Mouse (Mus musculus) lung, embryonic 16.5 days (tissue): ENCODE results near the gene Prss30. TPM values are rescaled to one million over a fixed set of nuclear protein-coding genes. Genes with fewer than 3 reads are reported as not detected.

ENCODE experiments used
- ATAC-seq: fragments of 200-750 bp; cut with Nextera tagmentation; 2 replicates; pipeline ENCODE4 v1.8.0; 2017; ENCODE audit warnings: low read depth, mild to moderate bottlenecking, moderate library complexity
- H3K27ac ChIP-seq: fragments of 300-500 bp; sonication (generic); 2 replicates; pipeline ENCODE4 v1.5.1; 2014; ENCODE audit warnings: mild to moderate bottlenecking, control low read depth, low read length
- H3K27me3 ChIP-seq: fragments of 300-500 bp; sonication (generic); 2 replicates; pipeline ENCODE4 v1.6.1; 2014; ENCODE audit warnings: low read depth, low read length, mixed read lengths; ENCODE audit not compliant: control insufficient read depth, insufficient read depth
- H3K36me3 ChIP-seq: fragments of 300-500 bp; sonication (generic); 2 replicates; pipeline ENCODE4 v1.6.1; 2014; ENCODE audit warnings: low read length; ENCODE audit not compliant: control insufficient read depth, insufficient read depth
- H3K4me1 ChIP-seq: fragments of 300-500 bp; sonication (generic); replicated peaks from 2 replicates; pipeline ENCODE4 v1.6.1; 2014; ENCODE audit warnings: low read length, mixed read lengths; ENCODE audit not compliant: control insufficient read depth, insufficient read depth
- H3K4me2 ChIP-seq: fragments of 300-500 bp; sonication (generic); 2 replicates; pipeline ENCODE4 v1.6.1; 2014; ENCODE audit warnings: low read depth, low read length, control low read depth
- H3K4me3 ChIP-seq: fragments of 300-500 bp; sonication (generic); 2 replicates; pipeline ENCODE4 v1.5.1; 2014; ENCODE audit warnings: mild to moderate bottlenecking, low read length, control low read depth
- H3K9ac ChIP-seq: fragments of 300-500 bp; sonication (generic); 2 replicates; pipeline ENCODE4 v1.6.1; 2014; ENCODE audit warnings: low read length, control low read depth
- H3K9me3 ChIP-seq: fragments of 300-500 bp; sonication (generic); 2 replicates; pipeline ENCODE4 v1.6.1; 2016; ENCODE audit warnings: low read length; ENCODE audit not compliant: control insufficient read depth
- WGBS: fragments of 180-500 bp; shearing (Covaris S2); extraction: QIAGEN DNeasy Blood & Tissue Kit; methylation state at CpG from one replicate; pipeline ENCODE4 v1.1.7; 2014; 5-methylcytosine and 5-hydroxymethylcytosine counted together
- microRNA-seq: library from miRNA; unstranded; fragments of <30 nt; microRNA quantifications from one replicate; pipeline ENCODE4, GENCODE M21; 2016
- polyA plus RNA-seq: library from polyadenylated mRNA; unstranded; fragments of >200 nt; fragmentation: Nextera tagmentation; extraction: Ambion mirVana; gene quantifications from 2 replicates; pipeline ENCODE4 v1.2.1, GENCODE M21; 2015

The Prss30 gene
- polyA plus RNA-seq, 1 experiment from 2014 or later, result not detected

GRCm38 (mm10) chr17:23941372-23941771 lies 39.0 kb downstream of the Prss30 start, which contains the start of gene Sbp:
Gene Sbp (plus strand): TSS chr17:23941672.
- ATAC-seq, result no peak
- Histone ChIP-seq H3K27me3 (no peaks in the 10 kb centered on the region), H3K4me2 (no peak within 1 kb of the TSS), H3K9ac (no peak within 1 kb of the TSS), H3K36me3 (no peaks in the 10 kb centered on the region), H3K4me3 (no peak within 1 kb of the TSS), H3K27ac (no peak within 1 kb of the TSS), H3K9me3 (no peaks in the 10 kb centered on the region), H3K4me1 (no peaks in the 10 kb centered on the region)

DNA sequence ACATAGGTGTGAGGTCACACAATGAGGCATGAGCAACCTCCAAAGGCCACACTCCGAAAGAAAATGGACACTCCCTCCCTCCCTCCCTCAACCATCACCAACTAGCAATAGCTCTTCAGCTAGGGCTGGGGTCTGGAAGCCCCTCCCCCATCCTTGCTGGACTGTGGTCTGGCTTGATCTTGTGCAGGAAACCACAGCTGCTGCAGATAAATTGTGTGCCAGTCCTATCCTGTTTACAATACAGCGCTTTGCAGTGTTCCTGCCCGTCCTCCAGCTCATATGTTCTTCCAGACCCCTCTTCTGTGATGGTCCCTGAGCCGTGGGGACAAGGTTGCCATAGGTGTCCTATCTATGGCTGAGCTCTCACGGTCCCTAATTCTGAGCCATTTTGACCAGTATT lies 49.2 kb downstream of the Prss30 start:
- Histone ChIP-seq H3K4me1 (no peaks in the 10 kb centered on the region), H3K4me3 (no peak overlapping the region), H3K9ac (no peak overlapping the region), H3K27ac (no peak overlapping the region), H3K4me2 (no peak overlapping the region), H3K9me3 (no peaks in the 10 kb centered on the region), H3K36me3 (no peaks in the 10 kb centered on the region), H3K27me3 (no peaks in the 10 kb centered on the region)
- WGBS, result 50% methylated on average over 5 of the region's 5 CpGs
- peak; percentile 31 for ATAC-seq

DNA sequence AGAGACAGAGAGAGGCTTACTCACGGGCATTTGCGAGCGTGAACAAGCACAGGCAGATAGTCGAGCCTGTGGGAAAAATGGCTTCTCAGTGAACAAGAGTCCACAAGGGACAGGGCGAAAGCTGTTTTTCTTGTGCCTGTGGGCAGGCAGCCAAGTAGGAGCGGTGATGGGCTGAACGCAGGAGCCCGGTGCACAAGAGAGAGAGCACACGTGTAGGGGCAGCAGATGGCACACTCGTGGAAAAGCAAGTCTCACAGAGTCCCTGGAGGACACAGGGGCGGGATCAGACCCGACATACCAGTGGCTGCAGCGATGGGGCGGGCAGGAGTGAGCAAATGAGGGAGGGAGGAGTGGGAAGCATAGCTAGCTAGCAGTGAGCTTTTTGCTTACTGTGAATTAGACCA lies 55.3 kb downstream of the Prss30 start:
- Histone ChIP-seq H3K4me3 (peak overlapping the region; percentile 66), H3K4me1 (peaks cover 8% of the 10 kb centered on the region), H3K9ac (peak overlapping the region; percentile 83), H3K27ac (peak overlapping the region; percentile 98), H3K27me3 (no peaks in the 10 kb centered on the region), H3K36me3 (no peaks in the 10 kb centered on the region), H3K4me2 (peak overlapping the region; percentile 97), H3K9me3 (no peaks in the 10 kb centered on the region)
- WGBS, result under 1% methylated on average over 14 of the region's 14 CpGs
- peak; percentile 86 for ATAC-seq

DNA sequence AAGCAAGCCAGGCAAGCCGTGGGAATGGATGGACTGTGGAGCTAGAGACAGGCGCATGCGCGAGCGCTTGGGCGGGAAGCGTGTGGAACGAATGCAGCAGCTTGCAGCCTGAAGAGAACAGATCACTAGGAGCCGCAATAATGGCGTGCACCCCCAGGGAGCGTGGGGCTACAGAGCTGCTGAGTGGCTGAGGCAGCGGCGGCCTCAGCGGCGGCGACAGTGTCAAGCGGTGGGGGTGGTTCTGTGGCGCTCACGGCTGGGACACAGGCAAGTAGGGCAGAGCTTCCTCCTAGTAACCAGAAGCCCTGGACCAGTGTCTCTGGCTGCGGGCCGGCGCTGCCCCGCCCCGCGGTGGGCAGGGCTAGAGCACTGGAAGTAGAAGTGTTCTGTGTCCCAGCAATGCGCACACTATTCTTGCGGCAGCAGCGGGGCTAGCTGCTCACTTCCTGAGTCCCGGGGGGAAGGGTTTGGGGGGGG lies 55.8 kb downstream of the Prss30 start:
- Histone ChIP-seq H3K36me3 (no peaks in the 10 kb centered on the region), H3K4me3 (peak overlapping the region; percentile 66), H3K27ac (peak overlapping the region; percentile 98), H3K4me2 (peak overlapping the region; percentile 97), H3K4me1 (peaks cover 8% of the 10 kb centered on the region), H3K9ac (peak overlapping the region; percentile 83), H3K27me3 (no peaks in the 10 kb centered on the region), H3K9me3 (no peaks in the 10 kb centered on the region)
- ATAC-seq, result peak; percentile 99
- WGBS, result under 1% methylated on average over 29 of the region's 29 CpGs

Small RNAs within 50 kb of the gene (microRNA-seq; reads per million reads assigned to microRNA genes)
- gene Gm27700, result not detected

Other genes starting within 250 kb of the Prss30 start
- 51.8 and 52.7 TPM in 2 replicates for gene Paqr4, start 239.7 kb downstream of the Prss30 start, polyA plus RNA-seq
- gene Kremen2, start 234.7 kb downstream of the Prss30 start, polyA plus RNA-seq, result 0.25 and 0.83 TPM in 2 replicates
- gene Flywch1, start 209.0 kb downstream of the Prss30 start, polyA plus RNA-seq, result 61.3 and 65.2 TPM in 2 replicates
- 29.0 and 31.4 TPM in 2 replicates for gene Flywch2, start 194.5 kb downstream of the Prss30 start, polyA plus RNA-seq
- 411 and 414 TPM in 2 replicates for gene Srrm2, start 190.0 kb downstream of the Prss30 start, polyA plus RNA-seq
- 980 and 1,001 TPM in 2 replicates for gene Elob, start 151.4 kb downstream of the Prss30 start, polyA plus RNA-seq
- gene Prss33, start 144.5 kb downstream of the Prss30 start, polyA plus RNA-seq, result not detected in 2 replicates
- 0.41 TPM in 1 of 2 replicates, not detected in the other for gene Prss32, start 136.7 kb downstream of the Prss30 start, polyA plus RNA-seq
- 0.75 and 0.99 TPM in 2 replicates for gene Prss41, start 136.4 kb downstream of the Prss30 start, polyA plus RNA-seq
- gene Prss21, start 112.5 kb downstream of the Prss30 start, polyA plus RNA-seq, result not detected in 2 replicates
- not detected in 2 replicates for gene Dcpp1, start 99.7 kb downstream of the Prss30 start, polyA plus RNA-seq
- gene Dcpp2, start 99.7 kb downstream of the Prss30 start, polyA plus RNA-seq, result not detected in 2 replicates
- gene Dcpp3, start 63.1 kb downstream of the Prss30 start, polyA plus RNA-seq, result 0.88 and 2.0 TPM in 2 replicates
- not detected in 2 replicates for gene Sbp, start 38.9 kb downstream of the Prss30 start, polyA plus RNA-seq
- gene Sbpl, start 25.3 kb downstream of the Prss30 start, polyA plus RNA-seq, result not detected in 2 replicates
- 1.1 and 1.5 TPM in 2 replicates for gene Prss22, start 17.5 kb upstream of the Prss30 start, polyA plus RNA-seq
- 0.11 and 0.28 TPM in 2 replicates for gene Prss27, start 57.6 kb upstream of the Prss30 start, polyA plus RNA-seq
- 53.1 and 59.4 TPM in 2 replicates for gene Kctd5, start 92.9 kb upstream of the Prss30 start, polyA plus RNA-seq
- gene Pdpk1, start 170.4 kb upstream of the Prss30 start, polyA plus RNA-seq, result 33.1 and 34.9 TPM in 2 replicates
- gene Amdhd2, start 183.2 kb upstream of the Prss30 start, polyA plus RNA-seq, result 30.8 TPM in 2 replicates
- 462 and 486 TPM in 2 replicates for gene Atp6v0c, start 189.1 kb upstream of the Prss30 start, polyA plus RNA-seq
- 4.6 and 6.4 TPM in 2 replicates for gene Tbc1d24, start 225.0 kb upstream of the Prss30 start, polyA plus RNA-seq
- 3.3 and 3.8 TPM in 2 replicates for gene Ntn3, start 229.0 kb upstream of the Prss30 start, polyA plus RNA-seq
- 11.3 and 13.0 TPM in 2 replicates for gene Tedc2, start 240.3 kb upstream of the Prss30 start, polyA plus RNA-seq